Mouse (Mus musculus) hematopoietic multipotent progenitor cell, adult 10-12 weeks (in vitro differentiated cells): ENCODE results near the gene Adcyap1r1. TPM values are rescaled to one million over a fixed set of nuclear protein-coding genes. Genes with fewer than 3 reads are reported as not detected.

Source experiments
- polyA plus RNA-seq: library from polyadenylated mRNA; stranded (reverse); fragments of >175 nt; gene quantifications from 2 replicates; pipeline ENCODE4 v1.2.3, GENCODE M21; 2012; ENCODE audit warnings: low replicate concordance

Gene Adcyap1r1
- not detected in 2 replicates for polyA plus RNA-seq

GRCm38 (mm10) chr6:55451771-55452371, at the start of gene Adcyap1r1:
TSS of gene Adcyap1r1 (plus strand) at chr6:55451978.

Other genes with a start within 250 kb of the Adcyap1r1 start
- 0.06 TPM in 1 of 2 replicates, not detected in the other for gene Mindy4, start 248.6 kb upstream of the Adcyap1r1 start, polyA plus RNA-seq
- gene Aqp1, start 115.5 kb upstream of the Adcyap1r1 start, polyA plus RNA-seq = 1.2 and 83.7 TPM in 2 replicates
- gene Ghrhr, start 75.7 kb upstream of the Adcyap1r1 start, polyA plus RNA-seq = not detected in 2 replicates
- not detected in 2 replicates for gene Neurod6, start 229.3 kb downstream of the Adcyap1r1 start, polyA plus RNA-seq